Mouse (Mus musculus): ENCODE data around the gene 2310046K23Rik. TPM values are rescaled to one million over a fixed set of nuclear protein-coding genes. Genes with fewer than 3 reads are reported as not detected.

Gene 2310046K23Rik
- total and polyA plus RNA-seq, 2 experiments from 2014 or later: not detected

- 51% methylated on average over 1 of the region's 1 CpGs for WGBS
- no peak overlapping the region for H3K4me3 ChIP-seq (ENCODE audit: low read depth, low read length)
- no peaks in the 10 kb centered on the region for H3K9me3 ChIP-seq (ENCODE audit: low read length)
- ATAC-seq (no peak), DNase-seq (no peak)
- no peak overlapping the region for H3K27ac ChIP-seq (ENCODE audit: low read depth, low read length)
- H3K36me3 ChIP-seq (ENCODE audit: insufficient read depth): no peaks in the 10 kb centered on the region
- H3K4me2 ChIP-seq (ENCODE audit: low read depth): no peak overlapping the region
- H3K4me1 ChIP-seq (ENCODE audit: insufficient read depth): no peaks in the 10 kb centered on the region
- no peak for TF ChIP-seq CTCF (IDR thresholded peaks at IDR 0.05; ENCODE audit: low read depth)
- no peak overlapping the region for H3K9ac ChIP-seq
- no peaks in the 10 kb centered on the region for H3K27me3 ChIP-seq (ENCODE audit: insufficient read depth, low read length)
Observed at GRCm38 (mm10) chr3:92486307-92486706, 48.0 kb downstream of the 2310046K23Rik start.

GRCm38 (mm10) chr3:92485863-92486262, 48.4 kb downstream of the 2310046K23Rik start, which contains the start of gene Sprr1a:
Gene Sprr1a, minus strand, starts transcription at chr3:92485895.
- no peak for DNase-seq
- TF ChIP-seq CTCF (IDR thresholded peaks at IDR 0.05; ENCODE audit: low read depth): no peak
- no peaks in the 10 kb centered on the region for H3K27me3 ChIP-seq (ENCODE audit: insufficient read depth, low read length)

More at GRCm38 (mm10) chr3:92485863-92486262, 48.4 kb downstream of the 2310046K23Rik start, which contains the start of gene Sprr1a:
- H3K4me2 ChIP-seq (ENCODE audit: low read depth): no peak within 1 kb of the TSS
- H3K4me1 ChIP-seq (ENCODE audit: insufficient read depth): no peaks in the 10 kb centered on the region
- no peak within 1 kb of the TSS for H3K9ac ChIP-seq
- no peak within 1 kb of the TSS for H3K4me3 ChIP-seq (ENCODE audit: low read depth, low read length)
- no peaks in the 10 kb centered on the region for H3K36me3 ChIP-seq (ENCODE audit: insufficient read depth)
- no peak for ATAC-seq
- no peak within 1 kb of the TSS for H3K27ac ChIP-seq (ENCODE audit: low read depth, low read length)
- H3K9me3 ChIP-seq (ENCODE audit: low read length): no peaks in the 10 kb centered on the region

Other genes starting within 250 kb of the 2310046K23Rik start
- gene Sprr2a3, start 249.1 kb downstream of the 2310046K23Rik start, total RNA-seq (2014; rRNA removed): not detected in 2 replicates
- gene Sprr2a3, start 249.1 kb downstream of the 2310046K23Rik start, polyA plus RNA-seq (2015; fragmentation: Nextera tagmentation; extraction: Ambion mirVana): not detected in 2 replicates
- not detected in 2 replicates for gene Sprr2b, start 217.9 kb downstream of the 2310046K23Rik start, total RNA-seq (2014; rRNA removed)
- gene Sprr2b, start 217.9 kb downstream of the 2310046K23Rik start, polyA plus RNA-seq (2015; fragmentation: Nextera tagmentation; extraction: Ambion mirVana): not detected in 2 replicates
- gene Sprr2d, start 195.4 kb downstream of the 2310046K23Rik start, total RNA-seq (2014; rRNA removed): not detected in 2 replicates
- gene Sprr2d, start 195.4 kb downstream of the 2310046K23Rik start, polyA plus RNA-seq (2015; fragmentation: Nextera tagmentation; extraction: Ambion mirVana): not detected in 2 replicates
- not detected in 2 replicates for gene Sprr2e, start 182.4 kb downstream of the 2310046K23Rik start, total RNA-seq (2014; rRNA removed)
- not detected in 2 replicates for gene Sprr2e, start 182.4 kb downstream of the 2310046K23Rik start, polyA plus RNA-seq (2015; fragmentation: Nextera tagmentation; extraction: Ambion mirVana)
- gene Sprr2f, start 169.3 kb downstream of the 2310046K23Rik start, total RNA-seq (2014; rRNA removed): not detected in 2 replicates
- not detected in 2 replicates for gene Sprr2f, start 169.3 kb downstream of the 2310046K23Rik start, polyA plus RNA-seq (2015; fragmentation: Nextera tagmentation; extraction: Ambion mirVana)
- not detected in 2 replicates for gene Sprr2h, start 148.8 kb downstream of the 2310046K23Rik start, total RNA-seq (2014; rRNA removed)
- not detected in 2 replicates for gene Sprr2h, start 148.8 kb downstream of the 2310046K23Rik start, polyA plus RNA-seq (2015; fragmentation: Nextera tagmentation; extraction: Ambion mirVana)
- not detected in 2 replicates for gene Sprr2i, start 126.5 kb downstream of the 2310046K23Rik start, total RNA-seq (2014; rRNA removed)
- not detected in 2 replicates for gene Sprr2i, start 126.5 kb downstream of the 2310046K23Rik start, polyA plus RNA-seq (2015; fragmentation: Nextera tagmentation; extraction: Ambion mirVana)
- not detected in 2 replicates for gene Sprr2j-ps, start 116.4 kb downstream of the 2310046K23Rik start, total RNA-seq (2014; rRNA removed)
- gene Sprr2j-ps, start 116.4 kb downstream of the 2310046K23Rik start, polyA plus RNA-seq (2015; fragmentation: Nextera tagmentation; extraction: Ambion mirVana): not detected in 2 replicates
- gene Gm9774, start 105.1 kb downstream of the 2310046K23Rik start, total RNA-seq (2014; rRNA removed): 2.5 and 6.5 TPM in 2 replicates
- gene Gm9774, start 105.1 kb downstream of the 2310046K23Rik start, polyA plus RNA-seq (2015; fragmentation: Nextera tagmentation; extraction: Ambion mirVana): 9.2 and 12.0 TPM in 2 replicates
- gene Sprr2k, start 101.9 kb downstream of the 2310046K23Rik start, total RNA-seq (2014; rRNA removed): not detected in 2 replicates
- not detected in 2 replicates for gene Sprr2k, start 101.9 kb downstream of the 2310046K23Rik start, polyA plus RNA-seq (2015; fragmentation: Nextera tagmentation; extraction: Ambion mirVana)
- gene Sprr1b, start 95.7 kb downstream of the 2310046K23Rik start, total RNA-seq (2014; rRNA removed): not detected in 2 replicates
- gene Sprr1b, start 95.7 kb downstream of the 2310046K23Rik start, polyA plus RNA-seq (2015; fragmentation: Nextera tagmentation; extraction: Ambion mirVana): not detected in 2 replicates
- not detected in 2 replicates for gene Sprr3, start 75.8 kb downstream of the 2310046K23Rik start, total RNA-seq (2014; rRNA removed)
- not detected in 2 replicates for gene Sprr3, start 75.8 kb downstream of the 2310046K23Rik start, polyA plus RNA-seq (2015; fragmentation: Nextera tagmentation; extraction: Ambion mirVana)
- not detected in 2 replicates for gene Sprr1a, start 48.6 kb downstream of the 2310046K23Rik start, total RNA-seq (2014; rRNA removed)
- gene Sprr1a, start 48.6 kb downstream of the 2310046K23Rik start, polyA plus RNA-seq (2015; fragmentation: Nextera tagmentation; extraction: Ambion mirVana): not detected in 2 replicates
- not detected in 2 replicates for gene Sprr4, start 34.0 kb downstream of the 2310046K23Rik start, total RNA-seq (2014; rRNA removed)
- not detected in 2 replicates for gene Sprr4, start 34.0 kb downstream of the 2310046K23Rik start, polyA plus RNA-seq (2015; fragmentation: Nextera tagmentation; extraction: Ambion mirVana)
- gene Ivl, start 39.2 kb upstream of the 2310046K23Rik start, total RNA-seq (2014; rRNA removed): not detected in 2 replicates
- not detected in 2 replicates for gene Ivl, start 39.2 kb upstream of the 2310046K23Rik start, polyA plus RNA-seq (2015; fragmentation: Nextera tagmentation; extraction: Ambion mirVana)
- gene Smcp, start 54.5 kb upstream of the 2310046K23Rik start, total RNA-seq (2014; rRNA removed): not detected in 2 replicates
- not detected in 2 replicates for gene Smcp, start 54.5 kb upstream of the 2310046K23Rik start, polyA plus RNA-seq (2015; fragmentation: Nextera tagmentation; extraction: Ambion mirVana)
- gene 2210017I01Rik, start 73.0 kb upstream of the 2310046K23Rik start, total RNA-seq (2014; rRNA removed): not detected in 2 replicates
- gene 2210017I01Rik, start 73.0 kb upstream of the 2310046K23Rik start, polyA plus RNA-seq (2015; fragmentation: Nextera tagmentation; extraction: Ambion mirVana): not detected in 2 replicates
- gene Lce6a, start 87.1 kb upstream of the 2310046K23Rik start, total RNA-seq (2014; rRNA removed): not detected in 2 replicates
- not detected in 2 replicates for gene Lce6a, start 87.1 kb upstream of the 2310046K23Rik start, polyA plus RNA-seq (2015; fragmentation: Nextera tagmentation; extraction: Ambion mirVana)
- not detected in 2 replicates for gene Lce1a1, start 113.8 kb upstream of the 2310046K23Rik start, total RNA-seq (2014; rRNA removed)
- gene Lce1a1, start 113.8 kb upstream of the 2310046K23Rik start, polyA plus RNA-seq (2015; fragmentation: Nextera tagmentation; extraction: Ambion mirVana): not detected in 2 replicates
- gene Lce1b, start 122.4 kb upstream of the 2310046K23Rik start, total RNA-seq (2014; rRNA removed): not detected in 2 replicates
- not detected in 2 replicates for gene Lce1b, start 122.4 kb upstream of the 2310046K23Rik start, polyA plus RNA-seq (2015; fragmentation: Nextera tagmentation; extraction: Ambion mirVana)
- gene Lce1a2, start 135.8 kb upstream of the 2310046K23Rik start, total RNA-seq (2014; rRNA removed): not detected in 2 replicates
- gene Lce1a2, start 135.8 kb upstream of the 2310046K23Rik start, polyA plus RNA-seq (2015; fragmentation: Nextera tagmentation; extraction: Ambion mirVana): not detected in 2 replicates
- not detected in 2 replicates for gene Lce1c, start 144.7 kb upstream of the 2310046K23Rik start, total RNA-seq (2014; rRNA removed)
- not detected in 2 replicates for gene Lce1c, start 144.7 kb upstream of the 2310046K23Rik start, polyA plus RNA-seq (2015; fragmentation: Nextera tagmentation; extraction: Ambion mirVana)
- not detected in 2 replicates for gene Lce1d, start 152.7 kb upstream of the 2310046K23Rik start, total RNA-seq (2014; rRNA removed)
- not detected in 2 replicates for gene Lce1d, start 152.7 kb upstream of the 2310046K23Rik start, polyA plus RNA-seq (2015; fragmentation: Nextera tagmentation; extraction: Ambion mirVana)
- gene Lce1e, start 174.6 kb upstream of the 2310046K23Rik start, total RNA-seq (2014; rRNA removed): not detected in 2 replicates
- not detected in 2 replicates for gene Lce1e, start 174.6 kb upstream of the 2310046K23Rik start, polyA plus RNA-seq (2015; fragmentation: Nextera tagmentation; extraction: Ambion mirVana)
- gene Lce1f, start 185.8 kb upstream of the 2310046K23Rik start, total RNA-seq (2014; rRNA removed): not detected in 2 replicates
- not detected in 2 replicates for gene Lce1f, start 185.8 kb upstream of the 2310046K23Rik start, polyA plus RNA-seq (2015; fragmentation: Nextera tagmentation; extraction: Ambion mirVana)
- not detected in 2 replicates for gene Gm38119, start 204.6 kb upstream of the 2310046K23Rik start, total RNA-seq (2014; rRNA removed)
- not detected in 2 replicates for gene Gm38119, start 204.6 kb upstream of the 2310046K23Rik start, polyA plus RNA-seq (2015; fragmentation: Nextera tagmentation; extraction: Ambion mirVana)
- not detected in 2 replicates for gene Lce1g, start 217.8 kb upstream of the 2310046K23Rik start, total RNA-seq (2014; rRNA removed)
- gene Lce1g, start 217.8 kb upstream of the 2310046K23Rik start, polyA plus RNA-seq (2015; fragmentation: Nextera tagmentation; extraction: Ambion mirVana): not detected in 2 replicates
- not detected in 2 replicates for gene Lce1h, start 230.6 kb upstream of the 2310046K23Rik start, total RNA-seq (2014; rRNA removed)
- not detected in 2 replicates for gene Lce1h, start 230.6 kb upstream of the 2310046K23Rik start, polyA plus RNA-seq (2015; fragmentation: Nextera tagmentation; extraction: Ambion mirVana)
- not detected in 2 replicates for gene Lce1i, start 244.4 kb upstream of the 2310046K23Rik start, total RNA-seq (2014; rRNA removed)
- not detected in 2 replicates for gene Lce1i, start 244.4 kb upstream of the 2310046K23Rik start, polyA plus RNA-seq (2015; fragmentation: Nextera tagmentation; extraction: Ambion mirVana)